Comparison of ENCODE assay signal across 14 mouse cellular contexts in genomic region chr3:6819332-6819731, GRCm38 (mm10).
"Had no signal": no experiment of that assay in that cellular context is flagged by ENCODE, and none has a peak within 500 bp of the region (broad histone marks: within the 10 kb centered on the region; RNA-seq: fewer than 3 reads in every experiment).

No protein-coding gene starts in this region.

- H3K9ac ChIP-seq: limb, embryonic 13.5 days; liver, embryonic 15.5 days; neural tube, embryonic 15.5 days had no signal

- H3K36me3 ChIP-seq: limb, embryonic 13.5 days; liver, embryonic 15.5 days; neural tube, embryonic 15.5 days had no signal

- H3K27me3 ChIP-seq: limb, embryonic 13.5 days; liver, embryonic 15.5 days; megakaryocyte, embryonic 14.5 days; neural tube, embryonic 15.5 days had no signal

- H3K9me3 ChIP-seq: limb, embryonic 13.5 days; liver, embryonic 15.5 days; neural tube, embryonic 15.5 days had no signal

- H3K4me1 ChIP-seq: limb, embryonic 13.5 days; liver, embryonic 15.5 days; megakaryocyte, embryonic 14.5 days; neural tube, embryonic 15.5 days had no signal

- H3K4me2 ChIP-seq: limb, embryonic 13.5 days; liver, embryonic 11.5 days; liver, embryonic 15.5 days; neural tube, embryonic 15.5 days had no signal

- H3K4me3 ChIP-seq: left cerebral cortex, adult 2 months; limb, embryonic 13.5 days; liver, embryonic 15.5 days; megakaryocyte, embryonic 14.5 days; myocyte; neural tube, embryonic 15.5 days had no signal

- H3K27ac ChIP-seq: left cerebral cortex, adult 2 months; limb, embryonic 13.5 days; liver, embryonic 15.5 days; macrophage; neural tube, embryonic 15.5 days; stomach, postnatal 0 days had no signal

- DNase-seq: kidney, adult 11 months; kidney, postnatal 14 days; lung, adult 2 months; lung, postnatal 14 days; thymus, postnatal 4 days had no signal
